Mouse (Mus musculus) cerebellum, adult 2 months (tissue): ENCODE results near the gene Gm10234. TPM values are rescaled to one million over a fixed set of nuclear protein-coding genes. Genes with fewer than 3 reads are reported as not detected.

ENCODE experiments used
- DNase-seq, 2 experiments: peaks; one replicate each; pipeline ENCODE4 v3.0.0; 2021
- H3K27ac ChIP-seq: fragments of 200-500 bp; 2 replicates; pipeline ENCODE4 v1.5.1; 2012; ENCODE audit warnings: low read length, control low read depth, inconsistent platforms; ENCODE audit not compliant: insufficient read depth
- H3K27me3 ChIP-seq: fragments of 200-500 bp; 2 replicates; pipeline ENCODE4 v1.6.1; 2012; ENCODE audit warnings: inconsistent platforms, mild to moderate bottlenecking, low read length, moderate library complexity; ENCODE audit not compliant: control insufficient read depth, insufficient read depth
- H3K4me1 ChIP-seq: fragments of 200-500 bp; 2 replicates; pipeline ENCODE4 v1.6.1; 2011; ENCODE audit warnings: low read length; ENCODE audit not compliant: control insufficient read depth, insufficient read depth
- H3K4me3 ChIP-seq: fragments of 200-500 bp; replicated peaks from 2 replicates; pipeline ENCODE3; 2011; ENCODE audit warnings: mild to moderate bottlenecking, low read depth, low read length, control low read depth; ENCODE audit not compliant: insufficient read depth
- CTCF ChIP-seq: fragments of 200-500 bp; IDR thresholded peaks from 2 replicates; pipeline ENCODE4 v1.5.1; 2011; ENCODE audit warnings: low read depth, mild to moderate bottlenecking, control low read depth, low read length, moderate library complexity, borderline replicate concordance; ENCODE audit not compliant: insufficient read depth
- POLR2A ChIP-seq: fragments of 200-500 bp; IDR thresholded peaks from 2 replicates; pipeline ENCODE4 v1.6.1; 2011; ENCODE audit warnings: low read length, control low read depth, borderline replicate concordance; ENCODE audit not compliant: insufficient read depth
- WGBS: fragments of 180-500 bp; shearing (Covaris S2); methylation state at CpG from one replicate; pipeline ENCODE4 v1.1.7; 2018; 5-methylcytosine and 5-hydroxymethylcytosine counted together
- polyA plus RNA-seq: library from polyadenylated mRNA; depleted of rRNA; stranded (reverse); fragments of >200 nt; gene quantifications from 2 replicates; pipeline ENCODE4 v1.2.3, GENCODE M21; 2012; rRNA removed

Gm10234 gene
- polyA plus RNA-seq, result not detected in 2 replicates

DNA sequence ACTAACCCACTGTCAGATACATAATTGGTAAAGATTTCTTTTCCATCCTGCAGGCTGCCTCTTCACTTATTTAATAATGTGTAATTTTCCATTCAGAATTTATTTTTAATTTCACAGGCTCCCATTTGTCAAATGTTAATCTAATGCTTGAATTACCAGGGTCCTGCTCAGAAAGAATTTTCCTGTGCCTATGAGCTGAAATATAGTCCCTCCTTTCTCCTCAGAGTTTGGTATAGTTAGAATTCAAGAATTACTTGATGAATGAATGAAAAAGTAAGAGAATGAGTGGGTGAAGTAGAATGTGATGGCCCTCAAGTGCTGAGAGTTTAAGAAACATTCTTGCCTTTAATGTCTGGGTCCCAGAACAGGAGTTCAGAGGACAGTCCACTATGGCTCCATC lies at the start of gene Gm10234:
Gene Gm10234 (plus strand): TSS at position 301 of the 400 bp plus-strand sequence.
- TF ChIP-seq CTCF (no peak), POLR2A (no peak)
- no peaks in the 10 kb centered on the region for H3K27me3 ChIP-seq
- H3K4me1 ChIP-seq, result no peaks in the 10 kb centered on the region
- no peak within 1 kb of the TSS for H3K4me3 ChIP-seq
- no peak within 1 kb of the TSS for H3K27ac ChIP-seq
- DNase-seq, result no peak

DNA sequence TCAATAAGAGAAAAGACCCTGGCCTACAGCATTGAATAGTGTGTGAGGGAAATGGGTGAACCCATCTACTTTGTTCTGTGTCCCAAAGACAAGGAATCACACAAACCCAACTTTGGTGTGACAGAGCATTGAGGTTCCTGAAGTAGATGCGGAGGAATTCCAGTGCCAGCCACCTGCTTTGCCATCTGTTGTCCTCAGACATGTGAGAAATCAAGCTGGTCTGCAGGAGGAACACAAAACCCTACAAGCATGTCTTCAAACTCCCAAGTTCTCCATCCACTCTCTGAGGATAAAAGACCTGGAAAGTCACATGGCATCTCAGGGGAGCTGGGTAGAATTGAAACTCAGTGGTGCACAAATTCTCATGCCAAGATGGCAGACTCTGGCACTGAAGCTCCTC lies 44.3 kb upstream of the Gm10234 start:
- Histone ChIP-seq H3K27ac (no peak overlapping the region), H3K4me3 (no peak overlapping the region), H3K4me1 (no peaks in the 10 kb centered on the region), H3K27me3 (no peaks in the 10 kb centered on the region; the same call in 1 of the 2 replicates)
- WGBS, result 26% methylated on average over 1 of the region's 1 CpGs
- TF ChIP-seq POLR2A (no peak), CTCF (no peak)
- DNase-seq, result no peak

DNA sequence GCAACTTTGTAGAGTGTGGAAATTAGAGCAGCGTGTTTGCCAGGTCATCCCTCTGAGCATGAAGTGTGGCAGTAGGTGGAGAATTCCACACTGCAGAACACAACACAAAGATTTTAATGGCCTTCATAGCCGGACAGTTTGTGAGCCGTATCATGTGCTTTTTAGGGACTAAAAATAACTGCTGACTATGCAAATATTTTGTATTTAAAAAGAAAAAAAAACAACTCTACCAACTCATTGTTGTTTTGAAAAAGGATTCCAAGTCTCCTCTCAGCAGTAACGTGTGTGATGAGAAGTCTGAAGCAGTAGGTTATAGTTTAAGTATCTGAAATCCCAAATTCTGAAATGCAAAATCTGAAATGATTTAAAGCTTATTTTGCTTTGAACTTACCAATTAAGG lies 25.9 kb upstream of the Gm10234 start:
- Histone ChIP-seq H3K4me1 (no peaks in the 10 kb centered on the region), H3K27ac (no peak overlapping the region), H3K27me3 (no peaks in the 10 kb centered on the region), H3K4me3 (no peak overlapping the region)
- 82% methylated on average over 4 of the region's 4 CpGs for WGBS
- no peak for DNase-seq
- no peak for TF ChIP-seq CTCF
- TF ChIP-seq POLR2A, result no peak

DNA sequence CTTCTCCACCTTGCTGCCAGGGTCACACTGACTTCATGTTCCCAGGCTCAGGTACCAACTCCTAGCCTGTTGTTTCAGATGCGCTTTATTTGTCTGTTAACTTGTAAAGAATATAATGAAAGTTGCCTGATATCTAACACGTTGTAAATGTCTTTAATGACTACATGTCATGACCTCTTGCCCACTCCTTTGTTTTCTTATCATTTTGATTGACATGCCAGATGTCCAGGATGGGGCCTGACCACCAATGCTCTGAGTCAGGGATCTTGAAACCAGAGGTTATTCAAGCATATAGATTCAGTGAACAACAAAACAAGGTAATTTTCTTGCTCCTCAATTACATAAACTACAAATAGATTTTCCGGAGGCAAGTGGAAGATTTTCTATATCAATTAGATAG lies 23.5 kb upstream of the Gm10234 start:
- Histone ChIP-seq H3K27me3 (no peaks in the 10 kb centered on the region), H3K4me3 (no peak overlapping the region), H3K4me1 (no peaks in the 10 kb centered on the region), H3K27ac (no peak overlapping the region)
- TF ChIP-seq CTCF (no peak), POLR2A (no peak)
- 62% methylated on average over 3 of the region's 3 CpGs for WGBS
- DNase-seq, result no peak

DNA sequence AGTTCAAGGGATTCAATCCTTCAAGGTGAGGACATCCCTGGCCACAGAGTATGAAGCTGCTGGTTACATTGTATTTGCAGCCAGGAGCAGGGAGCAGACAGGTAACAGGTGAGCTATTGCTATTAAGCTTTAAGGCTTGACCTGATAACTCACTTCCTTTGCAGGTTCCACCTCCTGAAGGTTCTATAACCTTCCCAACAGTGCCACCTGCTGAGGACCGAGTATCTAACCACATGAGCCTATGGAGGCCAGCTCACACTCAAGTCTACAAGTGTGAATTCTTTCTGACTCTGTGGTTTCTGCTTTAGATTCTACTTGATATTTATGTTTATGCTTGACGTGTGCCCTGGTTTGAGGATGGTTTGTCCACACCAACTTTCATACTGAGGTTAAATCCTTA lies 21.3 kb upstream of the Gm10234 start:
- no peak overlapping the region for H3K27ac ChIP-seq
- no peaks in the 10 kb centered on the region for H3K4me1 ChIP-seq
- WGBS, result 89% methylated on average over 2 of the region's 2 CpGs
- H3K27me3 ChIP-seq, result no peaks in the 10 kb centered on the region
- no peak for TF ChIP-seq POLR2A
- no peak for TF ChIP-seq CTCF
- DNase-seq, result no peak
- no peak overlapping the region for H3K4me3 ChIP-seq

DNA sequence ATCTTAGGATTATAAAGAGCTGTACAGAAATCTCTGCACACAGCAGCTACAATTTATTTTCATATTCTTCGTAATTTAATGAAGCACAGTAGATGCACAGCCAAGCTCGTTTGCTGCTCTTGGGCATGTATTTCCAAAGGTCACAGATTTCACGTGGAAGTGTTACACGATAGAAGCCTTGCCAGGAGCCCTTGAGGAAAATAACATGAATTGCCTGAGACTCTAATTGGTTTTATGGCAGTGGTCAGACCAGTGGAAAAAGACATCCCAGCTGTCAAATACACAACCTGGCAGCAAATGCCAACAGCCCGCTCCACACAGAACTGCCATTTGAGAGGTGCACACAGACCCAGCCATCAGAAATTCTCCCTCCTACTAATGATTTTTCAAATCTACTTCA lies 9.3 kb downstream of the Gm10234 start:
- DNase-seq, result no peak
- no peak for TF ChIP-seq CTCF
- TF ChIP-seq POLR2A, result no peak
- Histone ChIP-seq H3K27ac (no peak overlapping the region), H3K4me1 (no peaks in the 10 kb centered on the region), H3K27me3 (no peaks in the 10 kb centered on the region), H3K4me3 (no peak overlapping the region)
- WGBS, result 25% methylated on average over 5 of the region's 5 CpGs

DNA sequence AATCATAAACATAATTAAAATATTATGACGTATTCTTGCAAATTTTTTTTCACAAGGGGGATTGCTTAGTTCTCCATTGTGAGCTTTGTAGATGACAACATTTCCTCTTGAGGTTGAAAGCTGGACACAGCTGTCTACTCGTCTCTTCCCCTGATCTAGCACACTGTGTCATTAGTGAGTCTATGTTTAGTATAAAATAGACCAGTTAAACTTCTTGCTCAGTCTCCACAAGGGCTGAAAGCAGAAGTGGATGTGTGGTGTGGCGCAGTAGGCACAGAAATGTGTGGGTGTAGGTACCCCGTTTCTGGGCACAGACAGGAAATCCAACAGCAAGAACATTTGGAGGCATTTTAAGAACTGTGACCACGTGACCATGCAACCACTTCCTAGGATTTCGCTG lies 12.9 kb downstream of the Gm10234 start:
- Histone ChIP-seq H3K27ac (no peak overlapping the region), H3K4me1 (no peaks in the 10 kb centered on the region), H3K4me3 (no peak overlapping the region), H3K27me3 (no peaks in the 10 kb centered on the region)
- no peak for DNase-seq
- 90% methylated on average over 6 of the region's 6 CpGs for WGBS
- TF ChIP-seq POLR2A (no peak), CTCF (no peak)

DNA sequence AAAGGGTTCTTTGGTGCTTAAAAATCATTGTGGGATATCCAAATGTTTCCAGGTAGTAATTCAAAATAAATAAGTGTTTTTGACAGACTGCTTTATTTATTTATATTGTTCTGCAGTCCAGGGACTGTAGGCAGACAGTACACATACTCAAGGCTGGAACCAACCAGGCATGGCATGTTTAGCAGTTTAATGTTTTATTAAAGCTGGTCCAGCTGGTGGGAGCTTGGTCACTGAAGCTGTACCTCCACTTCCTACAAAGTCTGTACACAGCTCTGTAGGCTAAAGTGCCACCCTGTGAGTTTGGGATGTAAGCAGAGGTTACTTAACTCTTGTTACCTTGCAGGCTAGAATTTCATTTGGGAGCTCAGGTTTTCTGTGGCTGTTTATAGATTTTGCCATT lies 27.5 kb downstream of the Gm10234 start:
- no peak for DNase-seq
- no peak overlapping the region for H3K4me3 ChIP-seq
- no peaks in the 10 kb centered on the region for H3K4me1 ChIP-seq
- H3K27ac ChIP-seq, result no peak overlapping the region
- no peaks in the 10 kb centered on the region for H3K27me3 ChIP-seq
- TF ChIP-seq CTCF (no peak), POLR2A (no peak)
